Mouse (Mus musculus) CH12.LX (cell line): Measurements from ENCODE around the gene Xiap. TPM values are rescaled to one million over a fixed set of nuclear protein-coding genes. Genes with fewer than 3 reads are reported as not detected.

ENCODE experiments used
- DNase-seq: peaks from one replicate; pipeline ENCODE4 v3.0.0-alpha.2; 2013; ENCODE audit errors: extremely low read depth
- H3K27ac ChIP-seq: 2 replicates; pipeline ENCODE4 v1.5.1; 2012; ENCODE audit warnings: low read depth, mild to moderate bottlenecking, control low read depth, moderate library complexity; ENCODE audit not compliant: insufficient read depth
- H3K27me3 ChIP-seq: replicated peaks from 2 replicates; pipeline ENCODE3; 2012; ENCODE audit warnings: inconsistent platforms
- H3K36me3 ChIP-seq, 2 experiments: replicated peaks in 1 of 2; 2 replicates each; pipeline versions ENCODE3 to v1.6.1; 2012; ENCODE audit warnings: inconsistent platforms in 1 of 2, low read length in 1 of 2, mild to moderate bottlenecking in 1 of 2, mixed read lengths in 1 of 2, moderate library complexity in 1 of 2; ENCODE audit not compliant: control insufficient read depth in 1 of 2, insufficient read depth in 1 of 2
- H3K4me1 ChIP-seq, 2 experiments: 2 replicates each; pipeline ENCODE4 v1.6.1; 2012; ENCODE audit warnings: inconsistent platforms in 1 of 2, moderate library complexity in 1 of 2; ENCODE audit not compliant: insufficient read depth in 2 of 2, control insufficient read depth in 1 of 2
- H3K4me2 ChIP-seq: 2 replicates; pipeline ENCODE4 v1.6.1; 2012; ENCODE audit warnings: low read depth, mild to moderate bottlenecking, control low read depth; ENCODE audit not compliant: poor library complexity, insufficient read depth, severe bottlenecking
- H3K4me3 ChIP-seq, 3 experiments: fragments of 150-350 bp in 1 of 3; sonication (generic) in 1 of 3; replicated peaks in 1 of 3; 2 replicates each; pipeline versions ENCODE3 to v1.5.1; 2011 to 2012; ENCODE audit warnings: low read depth in 2 of 3, low read length in 2 of 3, mild to moderate bottlenecking in 2 of 3, moderate library complexity in 2 of 3, control low read depth in 1 of 3, improper control_type of control experiment in 1 of 3, inconsistent platforms in 1 of 3, mixed read lengths in 1 of 3; ENCODE audit not compliant: poor library complexity in 1 of 3
- H3K79me2 ChIP-seq: replicated peaks from 2 replicates; pipeline ENCODE4 v1.6.1; 2012; ENCODE audit warnings: mild to moderate bottlenecking, moderate library complexity; ENCODE audit not compliant: control insufficient read depth, poor library complexity, insufficient read depth, severe bottlenecking; ENCODE audit errors: extremely low read depth
- H3K9ac ChIP-seq: 2 replicates; pipeline ENCODE4 v1.6.1; 2012; ENCODE audit warnings: low read depth, mild to moderate bottlenecking, control low read depth, moderate library complexity; ENCODE audit not compliant: insufficient read depth
- H3K9me3 ChIP-seq: replicated peaks from 2 replicates; pipeline ENCODE3; 2012; ENCODE audit warnings: low read length, inconsistent platforms, mixed read lengths
- BHLHE40 ChIP-seq: IDR thresholded peaks from 2 replicates; pipeline ENCODE4 v1.6.1; 2011; ENCODE audit warnings: mild to moderate bottlenecking, low read depth, low read length, improper control_type of control experiment
- CHD1 ChIP-seq: IDR thresholded peaks from 2 replicates; pipeline ENCODE4 v1.6.1; 2012; ENCODE audit warnings: low read depth, low read length, improper control_type of control experiment, inconsistent platforms
- CTCF ChIP-seq, 2 experiments: IDR thresholded peaks in 1 of 2; conservative IDR thresholded peaks in 1 of 2; 2 replicates each; pipeline ENCODE4 v1.5.1; 2011 to 2012; ENCODE audit warnings: low read depth in 2 of 2, low read length in 2 of 2, improper control_type of control experiment in 1 of 2, inconsistent platforms in 1 of 2, mild to moderate bottlenecking in 1 of 2, moderate library complexity in 1 of 2
- E2F4 ChIP-seq: IDR thresholded peaks from 2 replicates; pipeline ENCODE4 v1.6.1; 2011; ENCODE audit warnings: low read depth, low read length, improper control_type of control experiment; ENCODE audit not compliant: insufficient replicate concordance
- ELF1 ChIP-seq: IDR thresholded peaks from 2 replicates; pipeline ENCODE4 v1.6.1; 2014; ENCODE audit warnings: low read depth, mild to moderate bottlenecking, inconsistent platforms, low read length, improper control_type of control experiment
- ETS1 ChIP-seq: conservative IDR thresholded peaks from 2 replicates; pipeline ENCODE4 v1.6.1; 2012; ENCODE audit warnings: low read depth, mild to moderate bottlenecking, inconsistent platforms, low read length, improper control_type of control experiment, moderate library complexity
- HCFC1 ChIP-seq: IDR thresholded peaks from 2 replicates; pipeline ENCODE4 v1.6.1; 2012; ENCODE audit warnings: low read depth, mild to moderate bottlenecking, inconsistent platforms, low read length, improper control_type of control experiment
- IRF4 ChIP-seq: IDR thresholded peaks from 2 replicates; pipeline ENCODE4 v1.6.1; 2014; ENCODE audit warnings: low read depth, mild to moderate bottlenecking, inconsistent platforms, low read length, improper control_type of control experiment
- JUN ChIP-seq: IDR thresholded peaks from 2 replicates; pipeline ENCODE4 v1.6.1; 2011; ENCODE audit warnings: low read depth, mild to moderate bottlenecking, low read length, improper control_type of control experiment, moderate library complexity; ENCODE audit not compliant: insufficient read depth
- JUND ChIP-seq: conservative IDR thresholded peaks from 2 replicates; pipeline ENCODE4 v1.6.1; 2011; ENCODE audit warnings: low read depth, low read length, improper control_type of control experiment
- MAZ ChIP-seq: IDR thresholded peaks from 2 replicates; pipeline ENCODE4 v1.6.1; 2012; ENCODE audit warnings: low read depth, mild to moderate bottlenecking, inconsistent platforms, low read length, improper control_type of control experiment, moderate library complexity
- MYC ChIP-seq: IDR thresholded peaks from 2 replicates; pipeline ENCODE4 v1.6.1; 2011; ENCODE audit warnings: low read depth, mild to moderate bottlenecking, improper control_type of control experiment, low read length
- NELFE ChIP-seq: IDR thresholded peaks from 2 replicates; pipeline ENCODE4 v1.6.1; 2011; ENCODE audit warnings: low read depth, low read length, improper control_type of control experiment
- PAX5 ChIP-seq: IDR thresholded peaks from 2 replicates; pipeline ENCODE4 v1.6.1; 2012; ENCODE audit warnings: low read length, inconsistent platforms, mixed read lengths
- POLR2AphosphoS2 ChIP-seq: IDR thresholded peaks from 2 replicates; pipeline ENCODE4 v1.6.1; 2011; ENCODE audit warnings: low read depth, low read length, improper control_type of control experiment
- TCF12 ChIP-seq: IDR thresholded peaks from 2 replicates; pipeline ENCODE4 v1.6.1; 2014; ENCODE audit warnings: low read depth, mild to moderate bottlenecking, inconsistent platforms, low read length, improper control_type of control experiment
- UBTF ChIP-seq: IDR thresholded peaks from 2 replicates; pipeline ENCODE4 v1.6.1; 2012; ENCODE audit warnings: low read depth, mild to moderate bottlenecking, inconsistent platforms, low read length, improper control_type of control experiment, moderate library complexity
- USF1 ChIP-seq: IDR thresholded peaks from 2 replicates; pipeline ENCODE4 v1.6.1; 2014; ENCODE audit warnings: low read depth, mild to moderate bottlenecking, inconsistent platforms, low read length, improper control_type of control experiment
- USF2 ChIP-seq: conservative IDR thresholded peaks from 2 replicates; pipeline ENCODE4 v1.6.1; 2011; ENCODE audit warnings: low read depth, low read length, improper control_type of control experiment
- ZC3H11A ChIP-seq: IDR thresholded peaks from 2 replicates; pipeline ENCODE4 v1.6.1; 2012; ENCODE audit warnings: low read depth, mild to moderate bottlenecking, inconsistent platforms, low read length, improper control_type of control experiment
- dilution Hi-C: fragments of 300-500 bp; cut with MboI; formaldehyde crosslinking; loops from 2 replicates; pipeline ENCODE4 v1.14.3; 2020; ENCODE audit warnings: low sequenced_read_pairs; ENCODE audit not compliant: extremely low pct_unique_long_range_greater_than_20kb, extremely low pct_ligation_motif_present
- in situ Hi-C: fragments of 300-500 bp; cut with MboI; formaldehyde crosslinking; loops from 3 replicates; pipeline ENCODE4 v1.14.3; 2019; ENCODE audit warnings: low sequenced_read_pairs, low pct_ligation_motif_present, low pct_unique_long_range_greater_than_20kb, mixed read lengths
- polyA plus RNA-seq: library from polyadenylated mRNA; unstranded; fragments of >175 nt; gene quantifications from 2 replicates; pipeline ENCODE4 v1.2.1, GENCODE M21; 2012; ENCODE audit warnings: low read depth; ENCODE audit not compliant: insufficient read length
- total RNA-seq, 2 experiments: library from RNA; depleted of rRNA; stranded (reverse); fragments of 300-350 nt in 1 of 2; fragments of >200 nt in 1 of 2; gene quantifications; 2 replicates each; pipeline ENCODE4 v1.2.3; 2012 to 2014

Gene Xiap
- total and polyA plus RNA-seq, 3 experiments, result 11.7 to 26.7 (median 17.9) TPM

DNA sequence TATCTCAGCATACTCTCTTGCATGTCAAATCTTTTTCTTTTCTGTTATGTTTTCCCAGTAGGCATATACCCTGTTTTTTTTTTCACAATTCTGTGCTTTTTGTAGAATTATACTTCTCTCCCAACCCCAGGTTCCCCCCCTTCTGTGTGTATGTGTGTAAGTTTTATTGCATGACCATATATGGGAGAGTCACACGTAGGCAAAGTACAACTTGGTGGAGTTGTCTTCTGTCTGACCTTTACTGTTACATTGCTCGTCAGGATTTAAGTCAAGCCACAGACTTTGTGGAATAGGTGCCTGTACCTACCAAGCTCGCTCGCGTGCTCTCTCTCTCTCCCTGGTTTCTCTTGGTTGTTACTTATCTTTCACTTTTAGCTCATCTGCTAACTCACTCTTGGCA lies 28.7 kb downstream of the Xiap start:
- no peaks in the 10 kb centered on the region for H3K27me3 ChIP-seq
- H3K4me1 ChIP-seq, result no peaks in the 10 kb centered on the region
- 0 out of 2 replicates have a peak, but pooled peaks cover 6% of the 10 kb centered on the region for H3K79me2 ChIP-seq
- H3K27ac ChIP-seq, result no peak overlapping the region
- no peak overlapping the region for H3K4me2 ChIP-seq
- no peaks in the 10 kb centered on the region for H3K9me3 ChIP-seq
- in situ Hi-C loops, result no loop called here
- DNase-seq, result no peak
- TF ChIP-seq TCF12 (no peak), POLR2AphosphoS2 (no peak), MAZ (no peak), PAX5 (no peak), MYC (no peak), ELF1 (no peak), E2F4 (no peak), USF2 (no peak), ZC3H11A (no peak), JUN (no peak)
- no peak overlapping the region for H3K4me3 ChIP-seq
- H3K36me3 ChIP-seq, result peaks cover 2 to 44% of the 10 kb centered on the region in 2 experiments
- H3K9ac ChIP-seq, result no peak overlapping the region
- dilution Hi-C loops, result no loop called here

DNA sequence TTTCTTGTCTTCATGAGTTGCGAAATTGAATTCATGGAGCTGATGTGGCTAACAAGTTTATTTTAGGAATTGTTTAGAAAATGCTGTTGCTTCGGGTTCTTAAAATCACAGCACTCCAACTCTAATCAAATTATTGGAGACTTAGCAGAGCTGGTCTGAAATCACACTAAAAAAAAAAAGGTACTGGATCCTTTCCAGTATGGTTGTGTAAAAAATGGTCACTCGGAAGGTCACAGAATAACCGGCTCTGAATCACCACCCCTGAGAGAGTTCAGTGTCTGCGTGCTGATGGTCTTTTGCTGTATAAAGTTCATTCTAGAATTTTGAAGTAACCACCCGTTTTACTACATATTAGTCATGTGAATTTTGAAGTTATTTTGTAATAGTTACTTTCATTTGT lies 47.7 kb downstream of the Xiap start:
- no peak for DNase-seq
- Histone ChIP-seq H3K27me3 (no peaks in the 10 kb centered on the region), H3K4me3 (no peak overlapping the region), H3K9ac (no peak overlapping the region), H3K4me1 (no peaks in the 10 kb centered on the region), H3K4me2 (no peak overlapping the region), H3K36me3 (peaks cover 16 to 35% of the 10 kb centered on the region in 2 experiments), H3K79me2 (no peaks in the 10 kb centered on the region), H3K9me3 (peaks cover 5% of the 10 kb centered on the region), H3K27ac (no peak overlapping the region)
- no peak for TF ChIP-seq IRF4
- TF ChIP-seq ETS1, result no peak
- no peak for TF ChIP-seq E2F4
- no peak for TF ChIP-seq JUN
- no peak for TF ChIP-seq CHD1
- no peak for TF ChIP-seq CTCF (conservative IDR thresholded peaks at IDR 0.05 in 1 of 2, IDR thresholded peaks at IDR 0.05 in 1 of 2; ENCODE audit: low read depth in 2 of 2, low read length in 2 of 2)
- TF ChIP-seq USF1, result no peak
- no peak for TF ChIP-seq HCFC1
- no peak for TF ChIP-seq NELFE
- no peak for TF ChIP-seq BHLHE40
- TF ChIP-seq TCF12, result no peak
- TF ChIP-seq MAZ, result no peak
- TF ChIP-seq JUND, result no peak
- no peak for TF ChIP-seq UBTF
- in situ Hi-C loops (no loop called here), dilution Hi-C loops (no loop called here)
